Mouse (Mus musculus): Measurements from ENCODE around the gene Itpr2. TPM values are rescaled to one million over a fixed set of nuclear protein-coding genes. Genes with fewer than 3 reads are reported as not detected.

Gene Itpr2
- polyA plus RNA-seq, 1 experiment from 2014 or later = 6.0 TPM

DNA sequence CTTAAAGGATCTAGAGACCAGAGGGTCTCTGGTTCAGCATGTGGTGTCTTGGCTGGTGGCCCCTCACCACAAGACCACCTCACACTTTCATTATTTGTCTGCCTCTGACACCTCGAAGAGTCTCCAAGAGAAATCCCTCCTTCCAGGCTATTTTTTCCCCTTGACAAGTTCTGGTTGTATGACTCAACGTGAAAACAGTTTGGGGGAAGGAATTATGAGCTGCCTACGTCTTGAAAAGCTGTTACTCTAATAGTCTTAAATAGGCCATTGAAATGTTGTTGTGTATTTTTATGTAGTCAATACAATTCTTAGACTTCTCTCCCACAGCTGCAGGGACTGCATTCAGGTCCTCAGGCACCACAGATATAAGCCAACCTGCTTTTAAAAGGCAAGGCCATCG is 391.6 kb downstream of the Itpr2 start:
- no peak overlapping the region for H3K9ac ChIP-seq (ENCODE audit: low read length)
- H3K4me3 ChIP-seq (ENCODE audit: low read depth, low read length) = no peak overlapping the region
- 70% methylated on average over 4 of the region's 4 CpGs for WGBS
- ATAC-seq (ENCODE audit: insufficient read depth, low FRiP score, low TSS enrichment) (no peak), DNase-seq (ENCODE audit: low spot score) (no peak)
- no peak overlapping the region for H3K27ac ChIP-seq (ENCODE audit: low read depth, low read length)
- H3K27me3 ChIP-seq (ENCODE audit: control insufficient read depth, insufficient read depth, low read length) = no peaks in the 10 kb centered on the region
- H3K9me3 ChIP-seq (ENCODE audit: control insufficient read depth, low read length) = no peaks in the 10 kb centered on the region
- H3K4me1 ChIP-seq (ENCODE audit: control insufficient read depth, insufficient read depth, low read length) = peaks cover 14% of the 10 kb centered on the region; the same call in 1 of the 2 replicates
- no peaks in the 10 kb centered on the region for H3K36me3 ChIP-seq (ENCODE audit: control insufficient read depth, insufficient read depth, low read length)
- H3K4me2 ChIP-seq (ENCODE audit: low read depth) = no peak overlapping the region

DNA sequence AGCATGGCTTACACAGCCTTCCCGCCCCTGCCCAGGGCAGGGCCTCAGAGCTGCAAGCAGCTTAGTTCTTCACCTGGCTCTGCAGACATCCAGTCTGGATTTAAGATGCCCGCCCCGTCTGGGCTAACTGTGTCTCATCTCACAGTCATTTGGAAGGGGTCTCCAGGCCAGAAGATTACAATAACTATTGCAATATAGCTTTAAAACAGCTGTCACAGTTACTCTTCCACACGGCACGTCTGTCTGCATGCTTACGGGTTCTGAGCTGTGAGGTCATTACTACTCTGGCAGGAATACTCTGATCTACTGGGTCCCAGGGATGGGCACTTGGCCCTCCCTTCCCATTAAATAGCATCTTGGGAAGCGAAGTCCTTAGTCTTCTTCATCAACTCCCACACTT is 393.3 kb downstream of the Itpr2 start:
- Histone ChIP-seq H3K4me1 (ENCODE audit: control insufficient read depth, insufficient read depth, low read length) (peaks cover 12% of the 10 kb centered on the region; the same call in 1 of the 2 replicates), H3K4me2 (ENCODE audit: low read depth) (no peak overlapping the region), H3K4me3 (ENCODE audit: low read depth, low read length) (no peak overlapping the region), H3K9ac (ENCODE audit: low read length) (no peak overlapping the region), H3K9me3 (ENCODE audit: control insufficient read depth, low read length) (no peaks in the 10 kb centered on the region), H3K27me3 (ENCODE audit: control insufficient read depth, insufficient read depth, low read length) (no peaks in the 10 kb centered on the region), H3K27ac (ENCODE audit: low read depth, low read length) (no peak overlapping the region), H3K36me3 (ENCODE audit: control insufficient read depth, insufficient read depth, low read length) (no peaks in the 10 kb centered on the region)
- ATAC-seq (ENCODE audit: insufficient read depth, low FRiP score, low TSS enrichment) (no peak), DNase-seq (ENCODE audit: low spot score) (no peak)
- WGBS = 83% methylated on average over 7 of the region's 7 CpGs

GRCm38 (mm10) chr6:146107117-146107832 is 394.7 kb downstream of the Itpr2 start:
- Histone ChIP-seq H3K9ac (ENCODE audit: low read length) (no peak overlapping the region), H3K4me3 (ENCODE audit: low read depth, low read length) (no peak overlapping the region), H3K4me2 (ENCODE audit: low read depth) (no peak overlapping the region), H3K36me3 (ENCODE audit: control insufficient read depth, insufficient read depth, low read length) (no peaks in the 10 kb centered on the region), H3K9me3 (ENCODE audit: control insufficient read depth, low read length) (no peaks in the 10 kb centered on the region), H3K4me1 (ENCODE audit: control insufficient read depth, insufficient read depth, low read length) (peaks cover 12% of the 10 kb centered on the region; the same call in 1 of the 2 replicates), H3K27ac (ENCODE audit: low read depth, low read length) (no peak overlapping the region), H3K27me3 (ENCODE audit: control insufficient read depth, insufficient read depth, low read length) (no peaks in the 10 kb centered on the region)
- ATAC-seq (ENCODE audit: insufficient read depth, low FRiP score, low TSS enrichment) (no peak), DNase-seq (ENCODE audit: low spot score) (no peak)
- WGBS = 88% methylated on average over 4 of the region's 4 CpGs

DNA sequence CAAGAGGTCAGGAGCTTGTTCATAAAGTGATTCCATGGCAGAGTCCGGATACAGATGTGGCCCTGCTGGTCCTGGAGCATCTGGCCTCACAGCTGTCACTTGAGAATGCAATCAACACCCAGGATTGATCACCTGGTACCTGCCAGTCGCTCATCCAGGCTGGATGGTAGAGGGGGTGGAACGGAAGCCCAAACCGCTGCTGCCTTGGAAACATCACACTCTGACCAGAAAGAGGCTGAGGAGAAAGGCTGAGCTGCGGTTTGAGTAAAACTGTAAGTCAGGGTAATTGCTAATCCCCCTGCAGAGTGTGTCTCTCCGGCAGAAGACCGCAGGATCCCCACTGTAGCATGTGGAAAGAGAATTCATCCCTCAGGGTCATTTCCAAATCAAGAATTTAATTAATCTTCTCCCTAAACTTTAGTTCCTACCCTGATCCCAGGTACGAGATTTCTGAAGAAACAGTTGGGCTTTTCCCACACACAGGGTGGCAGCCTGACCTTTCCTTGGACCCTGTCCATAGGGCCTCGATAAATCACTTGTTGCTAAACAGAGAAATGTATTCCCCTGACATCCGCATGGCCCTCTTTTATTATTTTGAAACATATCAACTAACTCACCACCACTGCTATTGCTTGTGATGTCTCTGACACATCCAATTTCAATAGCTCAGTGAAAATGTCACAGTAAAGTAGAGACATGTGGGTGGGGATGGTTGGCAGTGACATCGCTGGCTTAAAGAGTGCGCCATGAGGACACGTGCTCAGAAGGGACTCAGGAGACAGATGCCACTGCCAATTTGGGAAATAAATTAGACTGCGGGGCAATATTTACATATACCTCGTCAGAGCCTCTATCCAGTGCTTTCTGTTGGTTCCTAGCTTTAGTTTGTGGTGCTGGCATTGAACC is 418.7 kb downstream of the Itpr2 start:
- no peak overlapping the region for H3K4me2 ChIP-seq (ENCODE audit: low read depth)
- H3K9ac ChIP-seq (ENCODE audit: low read length) = no peak overlapping the region
- H3K4me1 ChIP-seq (ENCODE audit: control insufficient read depth, insufficient read depth, low read length) = no peaks in the 10 kb centered on the region
- H3K27ac ChIP-seq (ENCODE audit: low read depth, low read length) = no peak overlapping the region
- H3K9me3 ChIP-seq (ENCODE audit: control insufficient read depth, low read length) = no peaks in the 10 kb centered on the region
- no peaks in the 10 kb centered on the region for H3K36me3 ChIP-seq (ENCODE audit: control insufficient read depth, insufficient read depth, low read length)
- H3K4me3 ChIP-seq (ENCODE audit: low read depth, low read length) = no peak overlapping the region
- 69% methylated on average over 15 of the region's 15 CpGs for WGBS
- H3K27me3 ChIP-seq (ENCODE audit: control insufficient read depth, insufficient read depth, low read length) = no peaks in the 10 kb centered on the region
- DNase-seq (ENCODE audit: low spot score) = no peak
- ATAC-seq (ENCODE audit: insufficient read depth, low FRiP score, low TSS enrichment) = no peak

- Histone ChIP-seq H3K4me3 (ENCODE audit: low read depth, low read length) (no peak overlapping the region), H3K36me3 (ENCODE audit: control insufficient read depth, insufficient read depth, low read length) (no peaks in the 10 kb centered on the region), H3K9me3 (ENCODE audit: control insufficient read depth, low read length) (no peaks in the 10 kb centered on the region), H3K27me3 (ENCODE audit: control insufficient read depth, insufficient read depth, low read length) (no peaks in the 10 kb centered on the region), H3K4me2 (ENCODE audit: low read depth) (no peak overlapping the region), H3K4me1 (ENCODE audit: control insufficient read depth, insufficient read depth, low read length) (no peaks in the 10 kb centered on the region), H3K27ac (ENCODE audit: low read depth, low read length) (no peak overlapping the region), H3K9ac (ENCODE audit: low read length) (no peak overlapping the region)
- WGBS = 92% methylated on average over 9 of the region's 9 CpGs
- no peak for ATAC-seq (ENCODE audit: insufficient read depth, low FRiP score, low TSS enrichment)
- no peak for DNase-seq (ENCODE audit: low spot score)
These were observed 419.5 kb downstream of the Itpr2 start for GRCm38 (mm10) chr6:146082476-146082875.

DNA sequence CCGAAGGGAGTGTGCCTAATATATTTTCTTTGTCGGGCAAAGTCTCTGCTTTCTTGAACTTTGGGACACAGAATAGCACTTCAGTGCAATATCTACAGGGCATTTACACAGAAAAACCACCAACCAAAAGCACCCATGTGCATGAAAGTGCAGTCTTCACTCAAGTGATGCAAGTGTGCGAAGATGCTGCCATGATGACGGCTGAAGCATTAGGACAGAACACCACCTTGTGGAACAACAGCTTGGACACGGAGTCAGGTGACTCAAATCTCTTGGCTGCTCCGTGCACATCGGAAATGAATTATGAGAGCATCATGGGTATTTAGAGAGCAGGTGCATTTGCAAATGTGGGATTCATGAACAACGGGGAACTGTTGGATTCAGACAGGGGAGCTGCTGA is 420.4 kb downstream of the Itpr2 start:
- Histone ChIP-seq H3K27ac (ENCODE audit: low read depth, low read length) (no peak overlapping the region), H3K9me3 (ENCODE audit: control insufficient read depth, low read length) (no peaks in the 10 kb centered on the region), H3K27me3 (ENCODE audit: control insufficient read depth, insufficient read depth, low read length) (no peaks in the 10 kb centered on the region), H3K4me2 (ENCODE audit: low read depth) (no peak overlapping the region), H3K9ac (ENCODE audit: low read length) (no peak overlapping the region), H3K4me1 (ENCODE audit: control insufficient read depth, insufficient read depth, low read length) (no peaks in the 10 kb centered on the region), H3K4me3 (ENCODE audit: low read depth, low read length) (no peak overlapping the region), H3K36me3 (ENCODE audit: control insufficient read depth, insufficient read depth, low read length) (no peaks in the 10 kb centered on the region)
- WGBS = 92% methylated on average over 8 of the region's 8 CpGs
- DNase-seq (ENCODE audit: low spot score) = no peak
- ATAC-seq (ENCODE audit: insufficient read depth, low FRiP score, low TSS enrichment) = no peak

DNA sequence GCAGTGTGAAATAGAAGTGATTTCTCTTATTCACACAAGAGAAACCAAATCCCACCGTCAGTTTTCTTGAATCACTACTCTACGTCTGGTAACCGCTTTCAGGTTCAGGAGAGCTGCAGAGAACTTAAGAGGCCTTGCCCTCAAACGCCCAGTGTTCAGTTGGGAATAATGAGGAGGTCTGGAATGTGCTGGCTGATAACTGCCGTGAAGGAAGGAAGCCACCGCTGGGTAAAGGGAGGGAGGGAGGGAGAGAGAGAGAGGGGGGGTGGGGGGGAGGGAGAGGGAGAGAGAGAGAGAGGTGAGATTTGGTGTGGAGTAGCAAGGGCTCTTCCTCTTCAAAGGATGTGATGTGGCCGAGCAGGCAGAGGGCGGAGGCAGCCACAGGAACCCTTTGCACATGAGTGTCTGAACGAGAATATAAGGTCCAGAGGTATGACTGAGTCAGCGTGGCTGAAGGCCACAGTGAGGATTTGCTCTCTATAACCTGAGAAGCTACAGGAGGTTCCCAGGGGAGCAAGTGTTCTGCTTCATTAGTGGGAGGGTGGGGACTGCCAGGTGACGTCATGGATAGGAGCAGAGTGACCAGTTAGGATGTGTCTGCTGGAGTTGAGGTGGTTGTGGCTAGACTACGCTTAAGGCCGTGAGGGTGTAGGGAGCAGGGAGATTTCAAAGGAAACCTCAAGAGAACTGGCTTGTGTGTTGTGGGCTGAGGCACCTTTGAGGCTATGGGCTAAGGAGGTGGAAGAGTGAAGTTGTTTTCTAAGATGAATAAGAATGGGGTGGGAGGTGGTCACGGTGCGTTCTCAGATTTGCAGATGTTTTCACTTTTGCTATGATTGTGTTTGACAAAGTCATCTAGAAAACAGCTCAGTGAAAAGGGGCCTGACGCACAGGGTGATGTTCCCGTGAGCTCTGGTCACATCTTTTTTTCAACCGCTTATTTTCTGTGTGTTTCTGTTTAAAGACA is 421.2 kb downstream of the Itpr2 start:
- 62% methylated on average over 18 of the region's 18 CpGs for WGBS
- Histone ChIP-seq H3K27me3 (ENCODE audit: control insufficient read depth, insufficient read depth, low read length) (no peaks in the 10 kb centered on the region), H3K9ac (ENCODE audit: low read length) (no peak overlapping the region), H3K27ac (ENCODE audit: low read depth, low read length) (no peak overlapping the region), H3K9me3 (ENCODE audit: control insufficient read depth, low read length) (no peaks in the 10 kb centered on the region), H3K36me3 (ENCODE audit: control insufficient read depth, insufficient read depth, low read length) (no peaks in the 10 kb centered on the region), H3K4me1 (ENCODE audit: control insufficient read depth, insufficient read depth, low read length) (no peaks in the 10 kb centered on the region), H3K4me3 (ENCODE audit: low read depth, low read length) (no peak overlapping the region), H3K4me2 (ENCODE audit: low read depth) (no peak overlapping the region)
- ATAC-seq (ENCODE audit: insufficient read depth, low FRiP score, low TSS enrichment) (no peak), DNase-seq (ENCODE audit: low spot score) (no peak)

DNA sequence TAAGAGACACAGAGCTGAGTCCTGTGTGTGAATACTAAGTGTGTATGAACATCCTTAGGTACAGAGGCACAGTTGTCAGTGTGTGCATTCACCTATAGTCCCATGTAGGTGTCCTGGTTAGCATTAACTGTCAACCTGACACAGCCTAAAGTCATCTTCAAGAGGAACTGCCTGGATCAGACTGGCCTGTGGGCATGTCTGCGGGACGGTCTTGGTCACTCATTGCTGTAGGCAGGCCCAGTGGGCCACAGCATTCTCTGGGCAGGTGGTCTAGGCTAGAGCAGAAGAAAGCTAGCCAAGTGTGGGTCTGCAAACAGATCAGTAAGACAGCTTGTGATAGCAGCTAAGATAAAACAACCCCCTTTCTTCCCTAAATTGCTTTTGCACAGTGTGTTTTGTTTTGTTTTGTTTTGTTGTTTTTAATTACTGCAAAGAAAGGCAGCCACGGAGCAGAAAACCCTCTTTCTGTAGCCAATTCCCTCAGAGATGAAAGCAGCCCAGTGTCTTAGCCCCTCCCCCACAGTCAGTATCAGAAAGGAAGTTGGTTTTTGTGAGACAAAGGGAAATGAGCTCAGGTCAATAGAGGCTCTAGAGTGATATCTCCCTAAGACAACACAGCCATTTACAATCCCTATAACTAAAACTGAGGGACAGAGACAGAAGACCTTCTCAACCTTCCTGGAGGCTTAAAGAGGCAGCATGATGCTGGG is 422.1 kb downstream of the Itpr2 start:
- H3K9me3 ChIP-seq (ENCODE audit: control insufficient read depth, low read length) = no peaks in the 10 kb centered on the region
- H3K4me3 ChIP-seq (ENCODE audit: low read depth, low read length) = no peak overlapping the region
- H3K4me1 ChIP-seq (ENCODE audit: control insufficient read depth, insufficient read depth, low read length) = no peaks in the 10 kb centered on the region
- H3K27me3 ChIP-seq (ENCODE audit: control insufficient read depth, insufficient read depth, low read length) = no peaks in the 10 kb centered on the region
- no peak overlapping the region for H3K27ac ChIP-seq (ENCODE audit: low read depth, low read length)
- no peaks in the 10 kb centered on the region for H3K36me3 ChIP-seq (ENCODE audit: control insufficient read depth, insufficient read depth, low read length)
- ATAC-seq (ENCODE audit: insufficient read depth, low FRiP score, low TSS enrichment) (no peak), DNase-seq (ENCODE audit: low spot score) (no peak)
- WGBS = 44% methylated on average over 3 of the region's 3 CpGs
- no peak overlapping the region for H3K4me2 ChIP-seq (ENCODE audit: low read depth)
- H3K9ac ChIP-seq (ENCODE audit: low read length) = no peak overlapping the region
